Mouse (Mus musculus) liver, embryonic 14.5 days (tissue): ENCODE measurements at regions not wholly inside any gene's neighbourhood (a gene's known extent, or its start where the extent isn't known, plus 50 kb on each side); places are given as distances from the start of the nearest gene placed in this dataset.

ENCODE experiments used
- ATAC-seq: fragments of 200-750 bp; cut with Nextera tagmentation; 2 replicates; pipeline ENCODE4 v1.8.0; 2017; ENCODE audit warnings: moderate number of reproducible peaks, mild to moderate bottlenecking, moderate library complexity; ENCODE audit not compliant: insufficient read depth
- DNase-seq, 3 experiments: peaks; one replicate each; pipeline ENCODE4 v3.0.0-alpha.2; 2012 to 2013; ENCODE audit warnings: low read depth in 3 of 3, low spot score in 3 of 3
- H3K27ac ChIP-seq: fragments of 300-500 bp; sonication (generic); 2 replicates; pipeline ENCODE4 v1.5.1; 2014; ENCODE audit warnings: moderate library complexity, mild to moderate bottlenecking, control low read depth, inconsistent platforms
- H3K27me3 ChIP-seq: fragments of 300-500 bp; sonication (generic); 2 replicates; pipeline ENCODE4 v1.6.1; 2014; ENCODE audit warnings: mild to moderate bottlenecking, low read length, moderate library complexity; ENCODE audit not compliant: control insufficient read depth, insufficient read depth
- H3K36me3 ChIP-seq: fragments of 300-500 bp; sonication (generic); replicated peaks from 2 replicates; pipeline ENCODE4 v1.6.1; 2014; ENCODE audit warnings: low read depth; ENCODE audit not compliant: control insufficient read depth, insufficient read depth
- H3K4me1 ChIP-seq, 2 experiments: fragments of 200-500 bp in 1 of 2; fragments of 300-500 bp in 1 of 2; sonication (generic) in 1 of 2; replicated peaks; 2 replicates each; pipeline ENCODE4 v1.6.1; 2012 to 2014; ENCODE audit warnings: antibody characterized with exemption in 1 of 2, inconsistent platforms in 1 of 2, low read length in 1 of 2; ENCODE audit not compliant: control insufficient read depth in 2 of 2, insufficient read depth in 2 of 2
- H3K4me2 ChIP-seq: fragments of 300-500 bp; sonication (generic); 2 replicates; pipeline ENCODE4 v1.6.1; 2014; ENCODE audit warnings: low read depth, mild to moderate bottlenecking, control low read depth, moderate library complexity
- H3K4me3 ChIP-seq, 2 experiments: fragments of 200-500 bp in 1 of 2; fragments of 300-500 bp in 1 of 2; sonication (generic) in 1 of 2; 2 replicates each; pipeline ENCODE4 v1.5.1; 2012 to 2014; ENCODE audit warnings: low read depth in 2 of 2, low read length in 2 of 2, mild to moderate bottlenecking in 2 of 2, control low read depth in 1 of 2, inconsistent platforms in 1 of 2, moderate library complexity in 1 of 2; ENCODE audit not compliant: insufficient read depth in 1 of 2
- H3K9ac ChIP-seq: fragments of 300-500 bp; sonication (generic); replicated peaks from 2 replicates; pipeline ENCODE4 v1.6.1; 2014; ENCODE audit warnings: mild to moderate bottlenecking, control low read depth, moderate library complexity
- H3K9me3 ChIP-seq: fragments of 300-500 bp; sonication (generic); 2 replicates; pipeline ENCODE4 v1.6.1; 2016; ENCODE audit warnings: low read length, mixed read lengths; ENCODE audit not compliant: control insufficient read depth
- CTCF ChIP-seq: IDR thresholded peaks from 2 replicates; pipeline ENCODE4 v1.5.1; 2016; ENCODE audit warnings: antibody characterized with exemption, low read depth, control low read depth
- EP300 ChIP-seq: IDR thresholded peaks from 2 replicates; pipeline ENCODE4 v1.6.1; 2016; ENCODE audit warnings: antibody characterized with exemption, low read depth
- WGBS: fragments of 180-500 bp; shearing (Covaris S2); extraction: QIAGEN DNeasy Blood & Tissue Kit; methylation state at CpG from one replicate; pipeline ENCODE4 v1.1.7; 2014; ENCODE audit not compliant: insufficient replicate concordance; 5-methylcytosine and 5-hydroxymethylcytosine counted together

DNA sequence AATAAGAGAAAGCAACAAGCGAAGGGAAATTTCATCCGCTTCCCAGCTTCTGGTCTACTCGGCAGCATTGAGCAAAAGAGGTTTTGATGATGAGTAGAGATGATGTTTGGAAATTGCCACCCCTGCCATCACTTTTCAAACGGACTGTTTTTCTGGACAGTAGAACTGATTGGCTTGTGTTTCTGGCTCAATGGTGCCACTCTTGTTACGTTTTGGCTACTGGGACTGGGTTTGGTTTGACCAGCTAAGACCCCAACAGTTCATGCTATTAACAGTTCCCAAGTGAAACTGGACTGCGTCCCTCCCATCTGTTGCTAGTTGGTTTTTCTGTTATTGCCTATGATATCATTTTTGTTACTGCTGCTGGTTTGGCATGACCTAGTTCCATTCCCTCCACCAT is 199.1 kb downstream of the Rps15a start:
- Histone ChIP-seq H3K9me3 (no peaks in the 10 kb centered on the region), H3K4me3 (no peak overlapping the region), H3K4me2 (no peak overlapping the region), H3K9ac (no peak overlapping the region), H3K4me1 (no peaks in the 10 kb centered on the region), H3K36me3 (no peaks in the 10 kb centered on the region), H3K27me3 (no peaks in the 10 kb centered on the region), H3K27ac (no peak overlapping the region)
- DNase-seq (no peak), ATAC-seq (no peak)
- WGBS = 71% methylated on average over 6 of the region's 6 CpGs
- TF ChIP-seq EP300 (no peak), CTCF (no peak)

DNA sequence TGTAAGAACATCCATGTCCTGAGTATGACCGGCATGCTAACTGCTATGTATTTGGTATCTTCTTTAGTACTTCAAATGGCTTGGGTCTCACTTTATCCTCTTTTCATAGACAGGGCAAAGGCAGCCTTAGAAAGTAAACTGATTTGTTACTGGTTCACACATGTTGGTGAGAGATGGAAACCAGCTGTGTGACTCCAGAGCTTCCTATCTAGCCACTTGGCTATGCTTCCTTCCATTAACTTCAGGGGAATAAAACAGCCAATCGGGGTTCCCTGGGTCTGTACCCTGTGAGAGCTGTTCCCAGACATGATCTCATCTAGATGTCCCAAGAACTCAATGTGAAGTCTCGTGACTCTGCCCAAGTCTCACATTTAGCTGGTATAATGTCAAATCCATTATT is 203.5 kb downstream of the Rps15a start:
- no peak overlapping the region for H3K27ac ChIP-seq
- no peaks in the 10 kb centered on the region for H3K36me3 ChIP-seq
- H3K4me1 ChIP-seq = no peaks in the 10 kb centered on the region
- DNase-seq (no peak), ATAC-seq (no peak)
- 62% methylated on average over 3 of the region's 3 CpGs for WGBS
- H3K4me2 ChIP-seq = no peak overlapping the region
- H3K9me3 ChIP-seq = no peaks in the 10 kb centered on the region
- H3K27me3 ChIP-seq = no peaks in the 10 kb centered on the region
- no peak overlapping the region for H3K4me3 ChIP-seq
- TF ChIP-seq CTCF (no peak), EP300 (no peak)
- no peak overlapping the region for H3K9ac ChIP-seq

DNA sequence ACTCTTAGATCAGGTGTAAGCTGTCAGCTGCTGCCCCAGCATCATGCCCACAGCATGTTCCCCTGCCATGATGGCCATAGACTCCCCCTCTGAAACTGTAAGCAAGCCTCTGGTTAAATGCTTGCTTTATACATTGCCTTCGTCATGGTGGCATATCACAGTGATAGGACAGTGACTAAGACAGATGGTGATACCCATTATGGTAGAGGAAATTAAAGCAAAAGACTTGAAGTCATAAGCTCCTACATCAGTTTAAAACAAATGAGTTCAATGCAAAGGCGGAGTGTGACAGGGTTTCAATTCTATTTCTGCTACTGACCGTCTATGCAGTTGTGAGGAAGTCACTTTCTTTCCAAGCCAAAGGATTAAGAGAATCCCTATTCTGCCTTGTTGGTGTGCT is 204.9 kb downstream of the Rps15a start:
- DNase-seq = no peak
- Histone ChIP-seq H3K9me3 (no peaks in the 10 kb centered on the region), H3K9ac (no peak overlapping the region), H3K27me3 (no peaks in the 10 kb centered on the region), H3K27ac (no peak overlapping the region), H3K4me2 (no peak overlapping the region), H3K36me3 (no peaks in the 10 kb centered on the region), H3K4me1 (no peaks in the 10 kb centered on the region), H3K4me3 (no peak overlapping the region)
- TF ChIP-seq CTCF = no peak
- TF ChIP-seq EP300 = no peak
- ATAC-seq = no peak
- WGBS = 63% methylated on average over 3 of the region's 3 CpGs

DNA sequence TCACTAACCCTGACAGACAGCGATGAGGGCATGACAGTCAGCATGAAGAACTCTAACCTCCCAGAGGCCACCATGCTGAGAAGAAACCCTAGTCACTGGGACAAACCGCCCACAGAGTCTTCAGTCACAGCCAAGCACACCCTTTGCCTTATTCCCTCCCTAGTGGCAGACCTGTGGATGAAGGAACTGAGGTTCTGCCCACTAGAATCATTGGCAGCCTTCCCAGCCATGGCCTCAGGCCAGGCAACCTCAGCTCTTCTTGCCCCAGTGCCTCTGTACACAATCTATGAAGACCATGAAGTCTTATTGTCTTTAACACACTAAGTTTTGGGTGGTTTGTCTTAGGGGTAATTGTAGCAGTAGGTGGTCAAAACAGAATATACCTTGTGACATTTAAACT is 219.5 kb downstream of the Rps15a start:
- no peak for DNase-seq
- Histone ChIP-seq H3K4me3 (no peak overlapping the region), H3K9ac (no peak overlapping the region), H3K36me3 (no peaks in the 10 kb centered on the region), H3K27ac (no peak overlapping the region), H3K27me3 (no peaks in the 10 kb centered on the region), H3K9me3 (no peaks in the 10 kb centered on the region), H3K4me1 (no peaks in the 10 kb centered on the region), H3K4me2 (no peak overlapping the region)
- TF ChIP-seq EP300 (no peak), CTCF (no peak)
- ATAC-seq = no peak
- 47% methylated on average over 2 of the region's 2 CpGs for WGBS

DNA sequence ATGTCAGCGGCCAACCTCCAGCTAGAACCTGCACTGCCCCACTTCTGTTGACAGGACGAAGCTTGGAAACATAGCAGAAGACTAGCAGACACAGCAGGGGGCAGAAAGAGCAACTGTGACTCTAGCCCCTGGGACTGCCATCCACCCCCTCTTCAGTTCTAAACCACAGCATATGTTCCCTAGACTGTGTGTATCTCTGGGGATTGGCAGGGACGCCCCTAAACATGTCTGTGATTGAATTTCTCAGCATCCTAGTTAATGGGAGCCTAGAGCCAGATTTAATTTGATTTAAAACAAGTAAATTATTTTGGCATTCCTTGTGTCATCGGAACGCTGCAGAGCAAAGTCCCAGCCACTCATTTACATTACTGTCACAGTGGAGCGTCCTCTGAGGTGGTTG is 228.7 kb downstream of the Rps15a start:
- H3K9me3 ChIP-seq = no peaks in the 10 kb centered on the region
- H3K27ac ChIP-seq = no peak overlapping the region
- H3K4me2 ChIP-seq = no peak overlapping the region
- no peaks in the 10 kb centered on the region for H3K27me3 ChIP-seq
- no peak for ATAC-seq
- no peaks in the 10 kb centered on the region for H3K4me1 ChIP-seq
- no peak overlapping the region for H3K4me3 ChIP-seq
- H3K36me3 ChIP-seq = no peaks in the 10 kb centered on the region
- DNase-seq = no peak
- no peak overlapping the region for H3K9ac ChIP-seq
- WGBS = 52% methylated on average over 6 of the region's 6 CpGs
- no peak for TF ChIP-seq CTCF
- no peak for TF ChIP-seq EP300
